Mouse (Mus musculus): ENCODE measurements at regions not wholly inside any gene's neighbourhood (a gene's known extent, or its start where the extent isn't known, plus 50 kb on each side); places are given as distances from the start of the nearest gene placed in this dataset.

- DNase-seq (ENCODE audit: low read depth, low spot score), result peak; percentile 49
Observed at GRCm38 (mm10) chr17:80795453-80796105, 67.3 kb upstream of the Map4k3 start.

GRCm38 (mm10) chr17:80792605-80793004 lies 64.3 kb upstream of the Map4k3 start:
- DNase-seq (ENCODE audit: low read depth, low spot score), result no peak

- DNase-seq (ENCODE audit: low read depth, low spot score), result peak; percentile 84
Observed at GRCm38 (mm10) chr17:80789706-80790105, 61.4 kb upstream of the Map4k3 start.

GRCm38 (mm10) chr17:80789000-80789399 lies 60.7 kb upstream of the Map4k3 start:
- no peak for DNase-seq (ENCODE audit: low read depth, low spot score)

GRCm38 (mm10) chr17:80786858-80787257 lies 58.6 kb upstream of the Map4k3 start:
- no peak for DNase-seq (ENCODE audit: low read depth, low spot score)

GRCm38 (mm10) chr17:80786061-80786851 lies 58.0 kb upstream of the Map4k3 start:
- no peak for DNase-seq (ENCODE audit: low read depth, low spot score)

- DNase-seq (ENCODE audit: low read depth, low spot score), result no peak
Observed at GRCm38 (mm10) chr17:80785476-80785875, 57.2 kb upstream of the Map4k3 start.

- DNase-seq (ENCODE audit: low read depth, low spot score), result no peak
Observed at GRCm38 (mm10) chr17:80785049-80785448, 56.8 kb upstream of the Map4k3 start.

- DNase-seq (ENCODE audit: low read depth, low spot score), result no peak
Observed at GRCm38 (mm10) chr17:80782233-80782632, 53.9 kb upstream of the Map4k3 start.

GRCm38 (mm10) chr17:80781621-80782020 lies 53.3 kb upstream of the Map4k3 start:
- DNase-seq (ENCODE audit: low read depth, low spot score), result no peak

GRCm38 (mm10) chr17:80780303-80780702 lies 52.0 kb upstream of the Map4k3 start:
- DNase-seq (ENCODE audit: low read depth, low spot score), result no peak

- DNase-seq (ENCODE audit: low read depth, low spot score), result peak; percentile 53
Observed at GRCm38 (mm10) chr17:80779782-80780181, 51.5 kb upstream of the Map4k3 start.
